Mouse (Mus musculus) ES-E14 (cell line): Measurements from ENCODE around the gene Cyth3.

ENCODE experiments used
- CHD2 ChIP-seq: IDR thresholded peaks from 2 replicates; pipeline ENCODE4 v1.6.1; 2014; ENCODE audit warnings: mild to moderate bottlenecking, low read depth, low read length, inconsistent platforms
- HCFC1 ChIP-seq: IDR thresholded peaks from 2 replicates; pipeline ENCODE4 v1.6.1; 2012; ENCODE audit warnings: low read length, inconsistent platforms, borderline replicate concordance; ENCODE audit not compliant: insufficient read depth
- MAFK ChIP-seq: IDR thresholded peaks from 2 replicates; pipeline ENCODE4 v1.6.1; 2014; ENCODE audit warnings: mild to moderate bottlenecking, low read depth, low read length, inconsistent platforms; ENCODE audit not compliant: insufficient read depth
- ZC3H11A ChIP-seq: IDR thresholded peaks from 2 replicates; pipeline ENCODE4 v1.6.1; 2012; ENCODE audit warnings: low read depth, mild to moderate bottlenecking, inconsistent platforms, low read length, borderline replicate concordance

GRCm38 (mm10) chr5:143674576-143674975 is 52.3 kb downstream of the Cyth3 start:
- TF ChIP-seq HCFC1 = no peak
- no peak for TF ChIP-seq CHD2
- TF ChIP-seq MAFK = no peak
- TF ChIP-seq ZC3H11A = no peak
